Comparison of ENCODE assay signal across 7 mouse cellular contexts in genomic region chr4:150119640-150120039, GRCm38 (mm10). TPM values are rescaled to one million over a fixed set of nuclear protein-coding genes. Genes with fewer than 3 reads are reported as not detected.
DNase-seq lines count a peak whose midpoint lies in the region; ATAC-seq and TF ChIP-seq lines count a peak whose summit lies in the region.

No protein-coding gene starts in this region.

- H3K27me3 ChIP-seq in lung, postnatal 0 days (replicated peaks; ENCODE audit: insufficient read depth, low read length): no peaks in the 10 kb centered on the region
- no peaks in the 10 kb centered on the region for H3K27me3 ChIP-seq in hindbrain, embryonic 14.5 days (ENCODE audit: control insufficient read depth, insufficient read depth, low read length)
- H3K27me3 ChIP-seq in limb, embryonic 10.5 days (ENCODE audit: low read depth, poor library complexity, severe bottlenecking): 0 out of 2 replicates have a peak, but pooled peaks cover 15% of the 10 kb centered on the region

- H3K27ac ChIP-seq in lung, postnatal 0 days (ENCODE audit: low read length): no peak overlapping the region
- no peak overlapping the region for H3K27ac ChIP-seq in hindbrain, embryonic 14.5 days
- 0 out of 2 replicates have a peak overlapping the region, but pooled peaks have one; percentile 56 for H3K27ac ChIP-seq in limb, embryonic 10.5 days

- 0 out of 2 replicates have a peak overlapping the region, but pooled peaks have one; percentile 8 for H3K4me2 ChIP-seq in lung, postnatal 0 days (replicated peaks; ENCODE audit: low read depth, low read length)
- H3K4me2 ChIP-seq in hindbrain, embryonic 14.5 days (replicated peaks): peak overlapping the region; percentile 39; the same call in 1 of the 2 replicates

- no peak for TF ChIP-seq CTCF in lung, postnatal 0 days (IDR thresholded peaks at IDR 0.05)

- TF ChIP-seq EP300 in lung, postnatal 0 days (IDR thresholded peaks at IDR 0.05): no peak

- H3K4me1 ChIP-seq in lung, postnatal 0 days (ENCODE audit: insufficient read depth, low read depth, low read length): no peaks in the 10 kb centered on the region; the same call in 1 of the 2 replicates
- no peaks in the 10 kb centered on the region; the same call in 1 of the 2 replicates for H3K4me1 ChIP-seq in hindbrain, embryonic 14.5 days (replicated peaks; ENCODE audit: control insufficient read depth, insufficient read depth, low read length)
- H3K4me1 ChIP-seq in limb, embryonic 10.5 days: peaks cover 25% of the 10 kb centered on the region

- no peaks in the 10 kb centered on the region for H3K36me3 ChIP-seq in lung, postnatal 0 days (ENCODE audit: insufficient read depth, low read length)
- no peaks in the 10 kb centered on the region for H3K36me3 ChIP-seq in hindbrain, embryonic 14.5 days (replicated peaks; ENCODE audit: control insufficient read depth, insufficient read depth)
- no peaks in the 10 kb centered on the region for H3K36me3 ChIP-seq in limb, embryonic 10.5 days

- no peak overlapping the region for H3K4me3 ChIP-seq in lung, postnatal 0 days (ENCODE audit: low read depth, low read length)
- H3K4me3 ChIP-seq in hindbrain, embryonic 14.5 days (replicated peaks; ENCODE audit: low read length): no peak overlapping the region
- peak overlapping the region; percentile 38; the same call in 1 of the 2 replicates for H3K4me3 ChIP-seq in limb, embryonic 10.5 days

- H3K9ac ChIP-seq in lung, postnatal 0 days (replicated peaks; ENCODE audit: low read depth): no peak overlapping the region
- no peak overlapping the region for H3K9ac ChIP-seq in hindbrain, embryonic 14.5 days

- H3K9me3 ChIP-seq in lung, postnatal 0 days (ENCODE audit: low read length): no peaks in the 10 kb centered on the region
- no peaks in the 10 kb centered on the region for H3K9me3 ChIP-seq in hindbrain, embryonic 14.5 days (ENCODE audit: control insufficient read depth, low read length)
- H3K9me3 ChIP-seq in limb, embryonic 10.5 days (replicated peaks): no peaks in the 10 kb centered on the region

- WGBS in lung, postnatal 0 days: 44% methylated on average over 14 of the region's 14 CpGs
- WGBS in hindbrain, embryonic 14.5 days: 57% methylated on average over 14 of the region's 14 CpGs
- WGBS in limb, embryonic 10.5 days: 48% methylated on average over 14 of the region's 14 CpGs

- DNase-seq in lung, postnatal 0 days (ENCODE audit: low spot score): peak; percentile 33
- DNase-seq in lung, postnatal 36 days: no peak
- DNase-seq in hindbrain, embryonic 14.5 days (ENCODE audit: low spot score): no peak
- DNase-seq in limb, embryonic 10.5 days (ENCODE audit: low spot score): no peak
- no peak for DNase-seq in urinary bladder, postnatal 10 days (ENCODE audit: low spot score)
- no peak for DNase-seq in gastrocnemius, postnatal 14 days
- no peak for DNase-seq in frontal cortex, postnatal 25 days (ENCODE audit: low spot score in 2 of 2)

- intact Hi-C loops in gastrocnemius, postnatal 14 days (cut with DNase I; ENCODE audit: low total_unique reads): no loop called here

- ATAC-seq in lung, postnatal 0 days: no peak
- ATAC-seq in hindbrain, embryonic 14.5 days (ENCODE audit: low FRiP score): no peak

RNA-seq across cellular contexts. Expression of gene Slc2a5, which starts 0.6 kb away (rescaled TPM):
- polyA plus RNA-seq in lung, postnatal 0 days (2015; fragmentation: Nextera tagmentation; extraction: Ambion mirVana): 0.23 and 0.60 TPM in 2 replicates
- polyA plus RNA-seq in hindbrain, embryonic 14.5 days (2014; fragmentation: Nextera tagmentation; extraction: Ambion mirVana): 2.4 and 2.8 TPM in 2 replicates
- polyA plus RNA-seq in limb, embryonic 10.5 days (2016; fragmentation: Nextera tagmentation; extraction: Ambion mirVana): 0.98 and 1.1 TPM in 2 replicates
- under 1 TPM; 0.49 to 0.58 TPM for total RNA-seq in gastrocnemius, postnatal 14 days (2021)

RNA-seq across cellular contexts. Expression of gene Slc2a7, which starts 29.1 kb away (rescaled TPM):
- polyA plus RNA-seq in lung, postnatal 0 days (2015; fragmentation: Nextera tagmentation; extraction: Ambion mirVana): not detected in 2 replicates
- polyA plus RNA-seq in hindbrain, embryonic 14.5 days (2014; fragmentation: Nextera tagmentation; extraction: Ambion mirVana): not detected in 2 replicates
- not detected in 2 replicates for polyA plus RNA-seq in limb, embryonic 10.5 days (2016; fragmentation: Nextera tagmentation; extraction: Ambion mirVana)
- not detected for total RNA-seq in gastrocnemius, postnatal 14 days (2021)

RNA-seq across cellular contexts. Expression of gene Gpr157, which starts 32.5 kb away (rescaled TPM):
- 1.6 TPM in 2 replicates for polyA plus RNA-seq in lung, postnatal 0 days (2015; fragmentation: Nextera tagmentation; extraction: Ambion mirVana)
- 0.33 and 0.39 TPM in 2 replicates for polyA plus RNA-seq in hindbrain, embryonic 14.5 days (2014; fragmentation: Nextera tagmentation; extraction: Ambion mirVana)
- 0.28 and 0.75 TPM in 2 replicates for polyA plus RNA-seq in limb, embryonic 10.5 days (2016; fragmentation: Nextera tagmentation; extraction: Ambion mirVana)
- 10 to 100 TPM; 19.3 to 20.2 TPM for total RNA-seq in gastrocnemius, postnatal 14 days (2021)
